Mouse (Mus musculus): ENCODE results near the gene Ccdc97.

DNA sequence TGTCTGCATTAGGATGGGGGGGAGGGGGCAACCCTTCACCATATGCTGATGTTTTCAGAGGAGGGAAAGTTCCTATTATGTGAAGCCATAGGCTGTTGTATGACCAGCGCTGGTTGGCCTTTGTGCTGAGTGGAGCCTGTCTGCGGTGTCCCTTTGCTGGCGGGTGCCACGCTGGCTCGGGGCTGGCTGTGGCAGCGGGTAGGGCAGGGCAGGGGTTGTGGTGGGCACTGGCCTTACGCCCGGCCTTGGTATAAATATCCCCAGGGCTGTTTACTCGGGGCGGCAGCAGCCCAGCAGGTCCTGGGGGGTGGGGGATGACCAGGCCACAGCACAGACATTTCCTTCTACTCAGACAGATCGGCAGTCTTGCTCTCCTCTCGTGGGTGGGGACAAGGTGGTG is 8.9 kb downstream of the Ccdc97 start:
- TF ChIP-seq CTCF (IDR thresholded peaks at IDR 0.05; ENCODE audit: control insufficient read depth, insufficient read depth, insufficient read length) (no peak), CEBPB (IDR thresholded peaks at IDR 0.05; ENCODE audit: low read depth) (no peak), MYOD1 (IDR thresholded peaks at IDR 0.05; ENCODE audit: control insufficient read depth, insufficient read length, low read depth) (no peak), MAX (IDR thresholded peaks at IDR 0.05) (no peak), USF1 (IDR thresholded peaks at IDR 0.05; ENCODE audit: low read depth) (no peak)

Measured in C2C12 (cell line).